Comparison of ENCODE assay signal across 8 mouse cellular contexts in genomic region chr8:95887578-95888284, GRCm38 (mm10). TPM values are rescaled to one million over a fixed set of nuclear protein-coding genes. Genes with fewer than 3 reads are reported as not detected.
DNase-seq lines count a peak whose midpoint lies in the region; ATAC-seq lines count a peak whose summit lies in the region.

No protein-coding gene starts in this region.

- ATAC-seq in inflammation-experienced regulatory T-cells, adult 6 months: peak; percentile 47
- peak; percentile 79 for ATAC-seq in megakaryocyte progenitor cell, adult 5-6 weeks (replicated peaks; ENCODE audit: poor library complexity)

- intact Hi-C loops in left cerebral cortex, postnatal 10 days (cut with DNase I): no loop called here

- DNase-seq in adipocyte (ENCODE audit: low spot score): peak; percentile 61
- DNase-seq in embryo, embryonic 10 days (ENCODE audit: low spot score): peak; percentile 91
- DNase-seq in gastrocnemius, postnatal 10 days: peak; percentile 89
- DNase-seq in left cerebral cortex, postnatal 10 days (ENCODE audit: extremely low spot score in 1 of 2, low spot score in 2 of 2): peak; percentile 86 to 92
- peak; percentile 87 for DNase-seq in right cerebral cortex, postnatal 14 days
- peak; percentile 49 to 75 for DNase-seq in urinary bladder, postnatal 36 days (ENCODE audit: low spot score in 2 of 2)

RNA-seq across cellular contexts. Expression of gene Got2, which starts 0.6 kb away (rescaled TPM):
- total RNA-seq in gastrocnemius, postnatal 10 days (2021): 100 to 1,000 TPM; 271 to 301 TPM
- 100 to 1,000 TPM in 2 of 3 experiments, 10 to 100 TPM in 1; 67.0 to 136 (median 118) TPM for polyA plus RNA-seq in inflammation-experienced regulatory T-cells, adult 6 months (2017; shearing (Covaris generic))
- 100 to 1,000 TPM; 210 to 215 TPM for total RNA-seq in left cerebral cortex, postnatal 10 days (2021)
- 138 and 157 TPM in 2 replicates for total RNA-seq in megakaryocyte progenitor cell, adult 5-6 weeks (2015)
- 116 and 132 TPM in 2 replicates for total RNA-seq in megakaryocyte progenitor cell, adult 5-6 weeks (2017)

RNA-seq across cellular contexts. Expression of gene Slc38a7, which starts 34.4 kb away (rescaled TPM):
- 1 to 10 TPM; 5.8 to 7.9 TPM for total RNA-seq in gastrocnemius, postnatal 10 days (2021)
- polyA plus RNA-seq in inflammation-experienced regulatory T-cells, adult 6 months (2017; shearing (Covaris generic)): 1 to 10 TPM; 4.1 to 9.2 (median 6.9) TPM
- 10 to 100 TPM; 31.4 to 35.4 TPM for total RNA-seq in left cerebral cortex, postnatal 10 days (2021)
- total RNA-seq in megakaryocyte progenitor cell, adult 5-6 weeks (2015): 6.4 and 6.8 TPM in 2 replicates
- 4.2 and 5.1 TPM in 2 replicates for total RNA-seq in megakaryocyte progenitor cell, adult 5-6 weeks (2017)

Comparison
In these comparisons a context has a peak if more than half of its experiments do, and no peak if none do; other contexts are left out.
1. Peak in every context shown above with its lines: DNase-seq and ATAC-seq.